Comparison of ENCODE assay signal across 19 mouse cellular contexts in genomic region chr8:11608848-11609247, GRCm38 (mm10).
"Had no signal": no experiment of that assay in that cellular context is flagged by ENCODE, and none has a peak within 500 bp of the region (broad histone marks: within the 10 kb centered on the region; RNA-seq: fewer than 3 reads in every experiment).

No protein-coding gene starts in this region.

- H3K4me3 ChIP-seq: liver, embryonic 15.5 days; lung, embryonic 15.5 days; midbrain, embryonic 13.5 days; midbrain, embryonic 15.5 days; neural tube, embryonic 13.5 days; neural tube, embryonic 15.5 days had no signal

- ATAC-seq: liver, postnatal 0 days; lung, postnatal 0 days; midbrain, embryonic 13.5 days; midbrain, embryonic 15.5 days had no signal

- H3K27me3 ChIP-seq: liver, embryonic 15.5 days; lung, embryonic 15.5 days; midbrain, embryonic 13.5 days; midbrain, embryonic 15.5 days; neural tube, embryonic 13.5 days; neural tube, embryonic 15.5 days had no signal

- H3K9me3 ChIP-seq: liver, embryonic 15.5 days; lung, embryonic 15.5 days; midbrain, embryonic 13.5 days; midbrain, embryonic 15.5 days; neural tube, embryonic 13.5 days; neural tube, embryonic 15.5 days had no signal

- DNase-seq: liver, postnatal 0 days; lung, adult 2 months; lung, postnatal 14 days; lung, postnatal 36 days; retina, postnatal 1 day; right cerebral cortex, adult 18-20 months; right cerebral cortex, postnatal 25 days; right cerebral cortex, postnatal 4 days; spleen, adult 18-20 months; thymus, adult 18-20 months; thymus, postnatal 14 days; thymus, postnatal 36 days had no signal

- H3K4me1 ChIP-seq: liver, embryonic 15.5 days; lung, embryonic 15.5 days; midbrain, embryonic 13.5 days; midbrain, embryonic 15.5 days; neural tube, embryonic 13.5 days; neural tube, embryonic 15.5 days had no signal
